Mouse (Mus musculus): ENCODE data around the gene Lrrc55.

GRCm38 (mm10) chr2:85246506-85247082, 49.6 kb upstream of the Lrrc55 start:
- TF ChIP-seq CTCF (IDR thresholded peaks at IDR 0.05) (peak; percentile 98), EP300 (IDR thresholded peaks at IDR 0.05) (no peak)

All from lung, postnatal 0 days (tissue).